Comparison of ENCODE assay signal across 8 mouse cellular contexts in genomic region chr3:106722028-106722945, GRCm38 (mm10). TPM values are rescaled to one million over a fixed set of nuclear protein-coding genes. Genes with fewer than 3 reads are reported as not detected.
DNase-seq lines count a peak whose midpoint lies in the region; ATAC-seq lines count a peak whose summit lies in the region.

No protein-coding gene starts in this region.

- intact Hi-C loops in gastrocnemius, postnatal 14 days (cut with DNase I; ENCODE audit: low total_unique reads), result no loop called here
- intact Hi-C loops in left cerebral cortex, postnatal 10 days (cut with DNase I), result no loop called here

- peak; percentile 91 to 97 for DNase-seq in adrenal gland, adult (ENCODE audit: inconsistent age in 2 of 2, low spot score in 1 of 2)
- DNase-seq in embryo, embryonic 10.5 days (ENCODE audit: low spot score), result peak; percentile 84
- peak; percentile 79 for DNase-seq in gastrocnemius, postnatal 14 days
- DNase-seq in left cerebral cortex, postnatal 10 days (ENCODE audit: extremely low spot score in 1 of 2, low spot score in 2 of 2), result peak; percentile 84 to 93
- peak; percentile 89 for DNase-seq in right cerebral cortex, postnatal 25 days
- peak; percentile 79 to 80 for DNase-seq in urinary bladder, postnatal 4 days (ENCODE audit: low spot score in 2 of 2)

- peak; percentile 75 for ATAC-seq in inflammation-experienced regulatory T-cells, adult 6 months
- peak; percentile 87 for ATAC-seq in megakaryocyte-erythroid progenitor cell, adult 5-6 weeks (replicated peaks; ENCODE audit: low FRiP score, low TSS enrichment, poor library complexity, severe bottlenecking)

RNA-seq across cellular contexts. Expression of gene Lrif1, which starts 37.5 kb away (rescaled TPM):
- 1 to 10 TPM; 6.5 to 7.4 TPM for total RNA-seq in gastrocnemius, postnatal 14 days (2021)
- 10 to 100 TPM; 58.1 to 84.2 (median 73.0) TPM for polyA plus RNA-seq in inflammation-experienced regulatory T-cells, adult 6 months (2017; shearing (Covaris generic))
- 10 to 100 TPM; 19.9 to 20.1 TPM for total RNA-seq in left cerebral cortex, postnatal 10 days (2021)
- total RNA-seq in megakaryocyte-erythroid progenitor cell, adult 5-6 weeks (2014; fragmentation: Nextera tagmentation), result 26.9 and 48.7 TPM in 2 replicates
- 25.2 and 33.0 TPM in 2 replicates for total RNA-seq in megakaryocyte-erythroid progenitor cell, adult 5-6 weeks (2017)

Comparison
In these comparisons a context has a peak if more than half of its experiments do, and no peak if none do; other contexts are left out.
1. Peak in every context shown above with its lines: DNase-seq and ATAC-seq.